Mouse (Mus musculus): ENCODE data around the gene Ranbp2.

The Ranbp2 gene

DNA sequence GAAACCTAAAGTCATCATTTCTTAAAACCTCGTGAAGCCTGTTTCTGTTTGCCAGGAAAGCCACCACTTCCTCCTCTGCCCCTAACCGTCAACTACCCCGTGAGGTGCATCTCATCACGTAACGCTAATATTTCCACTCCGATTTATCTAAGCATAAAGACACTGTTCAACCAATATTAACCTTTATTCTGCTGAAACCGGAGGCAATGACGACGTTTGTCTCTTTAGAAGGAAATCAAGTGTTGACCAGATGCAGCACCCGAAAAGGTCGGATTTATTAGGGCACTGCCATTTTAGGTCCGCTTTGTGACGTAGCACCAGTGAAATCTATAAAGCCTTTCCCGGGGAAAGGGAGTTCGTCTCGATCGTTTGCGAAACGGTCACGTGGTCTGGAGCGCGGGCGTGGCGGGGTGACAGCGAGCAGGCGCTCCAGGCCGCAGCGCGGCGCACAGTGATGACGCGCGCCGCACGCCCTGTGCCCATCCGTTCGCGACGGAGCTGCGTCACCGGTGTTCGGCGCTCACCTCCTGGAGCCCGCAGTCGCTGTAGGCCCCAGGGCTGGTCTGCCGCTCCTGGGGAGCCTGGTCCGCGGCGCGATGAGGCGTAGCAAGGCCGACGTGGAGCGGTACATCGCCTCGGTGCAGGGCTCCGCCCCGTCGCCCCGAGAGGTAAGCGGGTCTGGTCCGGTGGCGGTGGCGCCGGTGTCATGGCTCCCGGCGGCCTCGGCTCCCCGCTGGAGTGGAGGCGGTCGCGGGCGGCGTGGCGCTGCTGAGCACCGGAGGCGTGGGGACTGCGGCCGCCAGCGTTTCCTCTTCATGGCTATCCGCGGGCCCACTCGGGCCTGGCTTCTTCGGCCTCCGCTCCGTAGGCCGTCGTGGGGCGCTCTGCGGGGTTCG is at the start of gene Ranbp2:
Gene Ranbp2 (plus strand): TSS at position 537 of the 896 bp plus-strand sequence.
- DNase-seq (ENCODE audit: low spot score in 2 of 2), result peak; percentile 96 to 97

- DNase-seq (ENCODE audit: low spot score in 2 of 2), result no peak
These were observed 47.8 kb upstream of the Ranbp2 start for GRCm38 (mm10) chr10:58398941-58399340.

GRCm38 (mm10) chr10:58401838-58402237 is 44.9 kb upstream of the Ranbp2 start:
- DNase-seq (ENCODE audit: low spot score in 2 of 2), result no peak

GRCm38 (mm10) chr10:58404639-58405038 is 42.1 kb upstream of the Ranbp2 start:
- no peak for DNase-seq (ENCODE audit: low spot score in 2 of 2)

- no peak for DNase-seq (ENCODE audit: low spot score in 2 of 2)
These were observed 41.3 kb upstream of the Ranbp2 start for GRCm38 (mm10) chr10:58405285-58405948.

DNA sequence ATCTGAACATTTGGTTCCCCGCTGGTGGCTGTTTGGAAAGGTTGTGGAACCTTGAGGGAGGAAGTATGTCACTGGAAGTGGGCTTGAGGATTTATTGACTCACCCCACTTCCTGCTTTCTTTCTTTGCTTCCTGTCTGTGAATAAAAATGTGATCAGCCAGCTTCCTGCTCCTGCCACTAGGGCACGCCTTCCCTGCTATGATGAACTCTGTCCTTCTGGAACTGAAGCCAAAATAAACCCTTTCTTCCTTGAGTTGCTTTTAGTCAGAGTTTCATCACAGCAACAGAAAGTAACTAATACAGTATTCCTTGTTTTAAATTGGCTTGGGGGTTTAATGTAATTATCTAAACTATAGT is 40.8 kb upstream of the Ranbp2 start:
- DNase-seq (ENCODE audit: low spot score in 2 of 2), result no peak

GRCm38 (mm10) chr10:58412331-58412730 is 34.4 kb upstream of the Ranbp2 start:
- no peak for DNase-seq (ENCODE audit: low spot score in 2 of 2)

- DNase-seq (ENCODE audit: low spot score in 2 of 2), result no peak
These were observed 33.9 kb upstream of the Ranbp2 start for GRCm38 (mm10) chr10:58412852-58413251.

DNA sequence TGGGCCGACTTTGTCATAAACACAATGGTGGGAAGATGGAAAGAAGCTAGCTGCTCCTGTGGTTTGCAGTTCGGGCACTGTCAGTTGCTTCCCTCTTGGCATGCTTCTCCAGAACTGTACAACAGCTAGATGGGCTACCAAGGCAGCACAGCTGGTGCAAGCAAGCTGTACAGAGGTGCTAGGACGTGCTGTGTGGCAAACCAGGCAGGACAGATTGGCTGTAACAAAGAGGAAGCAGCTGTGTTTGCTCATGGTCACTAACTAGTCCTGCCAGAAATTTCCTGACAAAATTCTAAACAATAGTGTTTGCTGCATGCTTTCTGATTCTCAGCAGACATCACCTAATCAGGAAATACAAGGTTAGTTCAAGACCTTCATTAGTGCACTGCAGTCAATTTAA is 30.0 kb upstream of the Ranbp2 start:
- no peak for DNase-seq (ENCODE audit: low spot score in 2 of 2)

- no peak for DNase-seq (ENCODE audit: low spot score in 2 of 2)
These were observed 28.3 kb upstream of the Ranbp2 start for GRCm38 (mm10) chr10:58418290-58418971.

DNA sequence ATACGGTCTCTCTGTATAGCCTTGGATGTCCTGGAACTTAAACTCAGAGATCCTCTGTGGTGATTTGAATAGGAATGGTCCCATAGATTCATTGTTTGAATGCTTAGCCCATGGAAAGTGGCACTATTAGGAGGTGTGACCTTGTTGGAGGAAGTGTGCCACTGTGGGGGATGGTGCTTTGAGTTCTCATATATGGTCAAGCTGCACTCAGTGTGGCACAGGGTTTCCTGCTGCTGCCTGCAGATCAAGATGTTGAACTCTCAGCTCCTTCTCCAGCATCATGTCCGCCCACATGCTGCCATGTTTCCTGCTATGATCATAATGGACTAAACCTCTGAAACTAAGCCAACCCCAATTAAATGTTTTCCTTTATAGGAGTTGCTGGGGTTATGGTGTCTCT is 18.8 kb upstream of the Ranbp2 start:
- DNase-seq (ENCODE audit: low spot score in 2 of 2), result no peak

GRCm38 (mm10) chr10:58445850-58446249 is 870 bp upstream of the Ranbp2 start:
- DNase-seq (ENCODE audit: low spot score in 2 of 2), result peak in 1 of 2 experiments; percentile 6

GRCm38 (mm10) chr10:58447280-58447781 is 611 bp downstream of the Ranbp2 start:
- DNase-seq (ENCODE audit: low spot score in 2 of 2), result peak in 1 of 2 experiments; percentile 19

DNA sequence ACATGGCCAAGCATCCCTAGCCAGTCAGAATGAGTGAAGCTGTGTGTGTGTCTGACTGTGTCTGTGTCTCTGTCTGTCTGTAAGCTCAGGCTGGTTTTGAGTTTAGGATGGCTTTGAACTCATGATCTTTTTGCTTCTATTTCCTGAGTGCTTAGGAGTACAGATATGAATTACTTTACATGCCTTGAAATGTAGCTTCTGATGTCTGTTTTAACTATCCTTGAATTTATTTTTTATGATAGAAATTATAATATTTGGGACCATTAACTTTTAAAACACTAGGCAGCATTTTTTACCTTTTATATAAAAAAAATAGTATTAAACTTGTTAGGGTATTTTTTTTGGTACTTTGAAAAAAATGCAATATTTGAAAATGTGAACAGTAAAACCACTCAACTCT is 4.9 kb downstream of the Ranbp2 start:
- no peak for DNase-seq (ENCODE audit: low spot score in 2 of 2)

GRCm38 (mm10) chr10:58452185-58452584 is 5.5 kb downstream of the Ranbp2 start:
- no peak for DNase-seq (ENCODE audit: low spot score in 2 of 2)

DNA sequence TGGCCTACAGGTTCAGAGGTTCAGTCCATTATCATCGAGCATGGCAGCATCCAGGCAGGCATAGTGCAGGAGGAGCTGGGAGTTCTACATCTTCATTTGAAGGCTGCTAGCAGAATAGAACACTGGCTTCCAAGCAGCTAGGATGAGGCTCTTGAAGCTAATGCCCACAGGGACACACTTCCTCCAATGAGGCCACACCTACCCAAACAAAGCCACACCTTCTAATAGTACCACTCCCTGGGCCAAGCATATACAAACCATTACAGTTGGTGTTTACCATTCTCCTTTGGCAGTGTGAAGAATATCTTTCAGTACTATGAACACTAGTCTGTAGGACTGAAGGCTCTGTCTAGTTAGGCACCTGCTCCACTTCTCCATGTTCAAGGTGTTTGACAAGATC is 13.2 kb downstream of the Ranbp2 start:
- DNase-seq (ENCODE audit: low spot score in 2 of 2), result no peak

- no peak for DNase-seq (ENCODE audit: low spot score in 2 of 2)
These were observed 30.5 kb downstream of the Ranbp2 start for GRCm38 (mm10) chr10:58477086-58477755.

- no peak for DNase-seq (ENCODE audit: low spot score in 2 of 2)
These were observed 31.4 kb downstream of the Ranbp2 start for GRCm38 (mm10) chr10:58478071-58478578.

DNA sequence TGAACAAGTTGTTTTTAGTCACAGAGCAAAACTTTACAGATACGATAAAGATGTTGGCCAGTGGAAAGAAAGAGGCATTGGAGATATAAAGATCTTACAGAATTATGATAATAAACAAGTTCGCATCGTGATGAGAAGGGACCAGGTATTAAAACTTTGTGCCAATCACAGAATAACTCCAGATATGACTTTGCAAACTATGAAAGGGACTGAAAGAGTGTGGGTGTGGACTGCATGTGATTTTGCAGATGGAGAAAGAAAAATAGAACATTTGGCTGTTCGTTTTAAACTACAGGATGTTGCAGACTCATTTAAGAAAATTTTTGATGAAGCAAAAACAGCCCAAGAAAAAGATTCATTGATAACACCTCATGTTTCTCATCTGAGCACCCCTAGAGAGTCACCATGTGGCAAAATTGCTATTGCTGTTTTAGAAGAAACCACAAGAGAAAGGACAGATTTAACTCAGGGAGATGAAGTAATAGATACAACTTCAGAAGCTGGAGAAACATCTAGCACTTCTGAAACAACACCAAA is 33.3 kb downstream of the Ranbp2 start:
- DNase-seq (ENCODE audit: low spot score in 2 of 2), result no peak

DNA sequence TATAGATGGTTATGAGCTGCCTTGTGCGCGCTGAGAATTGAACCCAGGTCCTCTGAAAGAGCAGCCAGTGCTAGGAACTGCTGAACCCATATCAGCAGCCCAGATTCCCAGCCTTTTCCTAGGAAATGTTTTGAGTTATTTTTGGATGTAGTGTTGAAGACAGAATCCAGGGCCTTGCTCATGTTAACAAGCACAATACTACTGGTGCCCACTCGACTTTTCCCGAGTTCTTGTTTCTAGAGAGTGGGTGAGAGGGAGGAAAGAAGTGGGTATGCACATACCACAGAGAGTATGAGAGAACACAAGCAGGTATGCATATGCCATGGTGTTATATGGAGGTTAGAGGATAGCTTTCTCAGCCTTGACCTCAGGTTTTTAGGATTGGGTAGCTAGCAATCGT is 44.3 kb downstream of the Ranbp2 start:
- no peak for DNase-seq (ENCODE audit: low spot score in 2 of 2)

- DNase-seq (ENCODE audit: low spot score in 2 of 2), result no peak
These were observed 48.9 kb downstream of the Ranbp2 start for GRCm38 (mm10) chr10:58495637-58496036.
